Mouse (Mus musculus): ENCODE results near the gene C1qtnf4.

DNA sequence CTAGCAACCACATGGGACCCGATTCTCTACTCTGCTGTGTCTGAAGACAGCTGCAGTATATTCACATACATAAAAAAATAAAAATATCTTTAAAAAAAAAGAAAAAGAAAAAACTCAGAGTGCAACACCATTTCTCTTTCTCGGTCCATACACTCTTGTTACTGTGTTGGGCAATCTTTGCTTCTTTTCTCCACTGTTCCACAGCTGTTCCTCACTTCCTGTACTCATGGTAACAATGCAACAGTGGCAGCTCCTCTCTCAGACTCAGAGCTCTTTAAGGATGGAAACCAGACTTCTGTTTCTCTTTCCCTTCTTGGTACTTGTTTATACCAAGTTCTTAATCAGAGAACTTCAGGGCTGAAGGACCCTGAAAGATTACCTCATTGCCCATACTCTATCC, 17.7 kb downstream of the C1qtnf4 start:
- TF ChIP-seq TCF12 (IDR thresholded peaks at IDR 0.05; ENCODE audit: low read depth, low read length) (no peak), POLR2A (IDR thresholded peaks at IDR 0.05; ENCODE audit: control insufficient read depth in 1 of 2, insufficient read depth in 1 of 2, low read depth in 1 of 2, low read length in 2 of 2, poor library complexity in 1 of 2) (no peak), POLR2AphosphoS2 (IDR thresholded peaks at IDR 0.05; ENCODE audit: low read length) (no peak), EP300 (IDR thresholded peaks at IDR 0.05; ENCODE audit: low read depth in 1 of 2, low read length in 2 of 2) (no peak), ELF1 (IDR thresholded peaks at IDR 0.05; ENCODE audit: low read depth, low read length) (no peak), RAD21 (IDR thresholded peaks at IDR 0.05; ENCODE audit: low read depth, low read length) (no peak), GATA1 (IDR thresholded peaks at IDR 0.05; ENCODE audit: low read depth, low read length) (no peak), BHLHE40 (IDR thresholded peaks at IDR 0.05; ENCODE audit: borderline replicate concordance, low read depth, low read length) (no peak), ZC3H11A (IDR thresholded peaks at IDR 0.05; ENCODE audit: low read depth, low read length) (no peak), USF2 (IDR thresholded peaks at IDR 0.05; ENCODE audit: borderline replicate concordance in 1 of 2, insufficient read depth in 1 of 2, low read depth in 1 of 2, low read length in 2 of 2) (no peak), CTCF (IDR thresholded peaks at IDR 0.05 in 2 of 3, conservative IDR thresholded peaks at IDR 0.05 in 1 of 3; ENCODE audit: control insufficient read depth in 1 of 3, insufficient read depth in 1 of 3, low read depth in 2 of 3, low read length in 3 of 3, poor library complexity in 1 of 3, severe bottlenecking in 1 of 3) (no peak), ZNF384 (IDR thresholded peaks at IDR 0.05; ENCODE audit: low read depth, low read length) (no peak)

Measured in MEL (cell line).